Mouse (Mus musculus): ENCODE measurements around the gene Ftsj3.
"Not testable (repeated sequence)": the region's sequence is repeated elsewhere in the genome, so short reads cannot be mapped to it uniquely, and the experiment has no call there.

The Ftsj3 gene

DNA sequence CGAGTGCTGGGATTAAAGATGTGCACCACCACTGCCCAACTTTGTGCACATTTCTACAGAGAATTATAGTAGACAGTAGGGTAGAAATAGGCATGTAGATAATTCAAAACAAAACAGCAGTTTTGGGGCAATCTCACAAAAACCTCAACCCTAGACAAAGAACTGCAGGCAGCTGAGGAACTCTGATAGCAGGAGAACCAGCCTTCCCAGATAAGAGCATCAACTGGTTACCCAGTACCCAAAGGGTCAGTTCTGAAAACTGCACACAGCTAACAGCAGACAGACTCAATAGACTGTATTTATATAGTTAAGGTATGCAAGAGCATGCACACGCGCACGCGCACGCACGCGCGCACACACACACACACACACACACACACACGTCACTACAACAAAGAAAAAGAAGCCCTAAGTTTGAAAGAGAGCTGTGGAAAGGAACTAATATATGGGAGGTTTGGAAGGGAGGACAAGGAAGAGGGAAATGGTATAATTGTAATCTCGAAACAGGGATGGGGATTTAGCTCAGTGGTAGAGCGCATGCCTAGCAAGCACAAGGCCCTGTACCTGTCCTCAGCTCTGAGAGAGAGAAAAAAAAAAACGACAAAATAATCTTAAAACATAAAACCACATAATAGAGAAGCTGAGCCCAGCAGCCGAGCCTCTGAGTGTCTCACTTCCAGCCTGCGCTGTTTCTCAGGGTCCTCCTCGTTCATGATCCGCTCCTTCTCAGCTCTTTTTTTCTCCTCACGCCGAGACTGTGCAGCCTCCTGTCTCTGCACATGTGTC lies 54.3 kb downstream of the Ftsj3 start:
- DNase-seq (ENCODE audit: low spot score) = no peak

- DNase-seq (ENCODE audit: low spot score) = no peak
Observed at GRCm38 (mm10) chr11:106200756-106201155, 55.1 kb downstream of the Ftsj3 start.

DNA sequence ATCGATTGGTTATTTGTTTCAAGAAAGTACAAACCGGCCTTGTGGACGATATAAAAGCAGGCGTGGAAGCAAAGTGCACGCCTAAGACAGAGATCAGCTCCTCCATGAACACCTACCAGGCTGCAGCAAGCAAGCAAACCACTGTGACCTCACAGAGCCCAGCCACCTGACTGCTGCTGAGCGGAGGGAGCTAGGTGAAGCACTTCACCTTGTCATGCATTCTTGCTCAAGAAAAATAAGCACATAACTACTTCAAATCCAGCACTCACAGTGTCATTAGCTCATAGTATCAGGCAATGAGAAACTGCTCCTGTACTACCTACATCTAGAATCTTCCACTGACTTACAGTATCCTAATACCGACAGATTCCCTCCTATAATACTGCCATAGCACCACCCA lies 55.9 kb downstream of the Ftsj3 start:
- not testable (repeated sequence) for DNase-seq (ENCODE audit: low spot score)

Data from ovary, postnatal 14 days (tissue).